Mouse (Mus musculus): ENCODE measurements at regions not wholly inside any gene's neighbourhood (a gene's known extent, or its start where the extent isn't known, plus 50 kb on each side); places are given as distances from the start of the nearest gene placed in this dataset.

- H3K4me1 ChIP-seq (replicated peaks; ENCODE audit: low read depth, low read length) = peaks cover 46% of the 10 kb centered on the region
- H3K4me3 ChIP-seq (replicated peaks; ENCODE audit: low read length) = peak overlapping the region; percentile 24; the same call in 1 of the 2 replicates
- H3K9me3 ChIP-seq (ENCODE audit: low read length) = peaks cover 34% of the 10 kb centered on the region
- TF ChIP-seq POU5F1 (IDR thresholded peaks at IDR 0.05; ENCODE audit: borderline replicate concordance, low read length) (no peak), CTCF (conservative IDR thresholded peaks at IDR 0.05; ENCODE audit: low read length) (no peak), NANOG (IDR thresholded peaks at IDR 0.05; ENCODE audit: borderline replicate concordance, low read length) (no peak)
- no peaks in the 10 kb centered on the region for H3K27me3 ChIP-seq (ENCODE audit: insufficient read depth, low read length)
- no peaks in the 10 kb centered on the region for H3K36me3 ChIP-seq (ENCODE audit: insufficient read depth, low read length)
Observed at GRCm38 (mm10) chr15:25305801-25306200, 107.8 kb downstream of the Basp1 start.

GRCm38 (mm10) chr15:25303379-25303778 lies 110.2 kb downstream of the Basp1 start:
- Histone ChIP-seq H3K4me1 (replicated peaks; ENCODE audit: low read depth, low read length) (peaks cover 46% of the 10 kb centered on the region), H3K9me3 (ENCODE audit: low read length) (peaks cover 13% of the 10 kb centered on the region), H3K4me3 (replicated peaks; ENCODE audit: low read length) (no peak overlapping the region), H3K36me3 (ENCODE audit: insufficient read depth, low read length) (no peaks in the 10 kb centered on the region), H3K27me3 (ENCODE audit: insufficient read depth, low read length) (no peaks in the 10 kb centered on the region)
- TF ChIP-seq POU5F1 (IDR thresholded peaks at IDR 0.05; ENCODE audit: borderline replicate concordance, low read length) = no peak
- TF ChIP-seq CTCF (conservative IDR thresholded peaks at IDR 0.05; ENCODE audit: low read length) = no peak
- no peak for TF ChIP-seq NANOG (IDR thresholded peaks at IDR 0.05; ENCODE audit: borderline replicate concordance, low read length)

- peaks cover 7% of the 10 kb centered on the region; the same call in 1 of the 2 replicates for H3K9me3 ChIP-seq (ENCODE audit: low read length)
- no peaks in the 10 kb centered on the region for H3K27me3 ChIP-seq (ENCODE audit: insufficient read depth, low read length)
- H3K36me3 ChIP-seq (ENCODE audit: insufficient read depth, low read length) = no peaks in the 10 kb centered on the region
- TF ChIP-seq NANOG (IDR thresholded peaks at IDR 0.05; ENCODE audit: borderline replicate concordance, low read length) (no peak), POU5F1 (IDR thresholded peaks at IDR 0.05; ENCODE audit: borderline replicate concordance, low read length) (no peak), CTCF (conservative IDR thresholded peaks at IDR 0.05; ENCODE audit: low read length) (no peak)
- no peak overlapping the region for H3K4me3 ChIP-seq (replicated peaks; ENCODE audit: low read length)
- H3K4me1 ChIP-seq (replicated peaks; ENCODE audit: low read depth, low read length) = peaks cover 46% of the 10 kb centered on the region
Observed at GRCm38 (mm10) chr15:25302671-25303294, 110.8 kb downstream of the Basp1 start.

- H3K4me1 ChIP-seq (replicated peaks; ENCODE audit: low read depth, low read length) = peaks cover 46% of the 10 kb centered on the region
- no peaks in the 10 kb centered on the region for H3K9me3 ChIP-seq (ENCODE audit: low read length)
- no peaks in the 10 kb centered on the region for H3K36me3 ChIP-seq (ENCODE audit: insufficient read depth, low read length)
- TF ChIP-seq CTCF (conservative IDR thresholded peaks at IDR 0.05; ENCODE audit: low read length) (no peak), POU5F1 (IDR thresholded peaks at IDR 0.05; ENCODE audit: borderline replicate concordance, low read length) (no peak)
- no peak overlapping the region for H3K4me3 ChIP-seq (replicated peaks; ENCODE audit: low read length)
- H3K27me3 ChIP-seq (ENCODE audit: insufficient read depth, low read length) = no peaks in the 10 kb centered on the region
Observed at GRCm38 (mm10) chr15:25301810-25302209, 111.8 kb downstream of the Basp1 start.

GRCm38 (mm10) chr15:25297278-25297677 lies 116.3 kb downstream of the Basp1 start:
- H3K9me3 ChIP-seq (ENCODE audit: low read length) = peaks cover 7% of the 10 kb centered on the region; the same call in 1 of the 2 replicates
- no peaks in the 10 kb centered on the region for H3K36me3 ChIP-seq (ENCODE audit: insufficient read depth, low read length)
- TF ChIP-seq CTCF (conservative IDR thresholded peaks at IDR 0.05; ENCODE audit: low read length) (no peak), POU5F1 (IDR thresholded peaks at IDR 0.05; ENCODE audit: borderline replicate concordance, low read length) (no peak), NANOG (IDR thresholded peaks at IDR 0.05; ENCODE audit: borderline replicate concordance, low read length) (no peak)
- H3K4me1 ChIP-seq (replicated peaks; ENCODE audit: low read depth, low read length) = peaks cover 19% of the 10 kb centered on the region
- H3K4me3 ChIP-seq (replicated peaks; ENCODE audit: low read length) = no peak overlapping the region
- peaks cover 4% of the 10 kb centered on the region for H3K27me3 ChIP-seq (ENCODE audit: insufficient read depth, low read length)

GRCm38 (mm10) chr15:25296714-25297113 lies 116.8 kb downstream of the Basp1 start:
- Histone ChIP-seq H3K4me3 (replicated peaks; ENCODE audit: low read length) (no peak overlapping the region), H3K27me3 (ENCODE audit: insufficient read depth, low read length) (peaks cover 4% of the 10 kb centered on the region), H3K4me1 (replicated peaks; ENCODE audit: low read depth, low read length) (peaks cover 17% of the 10 kb centered on the region), H3K9me3 (ENCODE audit: low read length) (peaks cover 7% of the 10 kb centered on the region; the same call in 1 of the 2 replicates), H3K36me3 (ENCODE audit: insufficient read depth, low read length) (no peaks in the 10 kb centered on the region)
- TF ChIP-seq CTCF (conservative IDR thresholded peaks at IDR 0.05; ENCODE audit: low read length) = no peak
- TF ChIP-seq POU5F1 (IDR thresholded peaks at IDR 0.05; ENCODE audit: borderline replicate concordance, low read length) = no peak
- no peak for TF ChIP-seq NANOG (IDR thresholded peaks at IDR 0.05; ENCODE audit: borderline replicate concordance, low read length)

- Histone ChIP-seq H3K9me3 (ENCODE audit: low read length) (peaks cover 7% of the 10 kb centered on the region; the same call in 1 of the 2 replicates), H3K27me3 (ENCODE audit: insufficient read depth, low read length) (peaks cover 4% of the 10 kb centered on the region), H3K4me3 (replicated peaks; ENCODE audit: low read length) (no peak overlapping the region), H3K4me1 (replicated peaks; ENCODE audit: low read depth, low read length) (peaks cover 24% of the 10 kb centered on the region), H3K36me3 (ENCODE audit: insufficient read depth, low read length) (no peaks in the 10 kb centered on the region)
- TF ChIP-seq POU5F1 (IDR thresholded peaks at IDR 0.05; ENCODE audit: borderline replicate concordance, low read length) (no peak), CTCF (conservative IDR thresholded peaks at IDR 0.05; ENCODE audit: low read length) (no peak), NANOG (IDR thresholded peaks at IDR 0.05; ENCODE audit: borderline replicate concordance, low read length) (no peak)
Observed at GRCm38 (mm10) chr15:25295753-25296152, 117.8 kb downstream of the Basp1 start.

GRCm38 (mm10) chr15:25291231-25291691 lies 122.3 kb downstream of the Basp1 start:
- Histone ChIP-seq H3K4me3 (replicated peaks; ENCODE audit: low read length) (peak overlapping the region; percentile 21), H3K27me3 (ENCODE audit: insufficient read depth, low read length) (peaks cover 4% of the 10 kb centered on the region)
- TF ChIP-seq POU5F1 (IDR thresholded peaks at IDR 0.05; ENCODE audit: borderline replicate concordance, low read length) (no peak), CTCF (conservative IDR thresholded peaks at IDR 0.05; ENCODE audit: low read length) (no peak), NANOG (IDR thresholded peaks at IDR 0.05; ENCODE audit: borderline replicate concordance, low read length) (peak; percentile 55)

More at GRCm38 (mm10) chr15:25291231-25291691, 122.3 kb downstream of the Basp1 start:
- Histone ChIP-seq H3K4me1 (replicated peaks; ENCODE audit: low read depth, low read length) (peaks cover 24% of the 10 kb centered on the region), H3K9me3 (ENCODE audit: low read length) (peaks cover 7% of the 10 kb centered on the region; the same call in 1 of the 2 replicates), H3K36me3 (ENCODE audit: insufficient read depth, low read length) (no peaks in the 10 kb centered on the region)
